In the genomic region with DNA sequence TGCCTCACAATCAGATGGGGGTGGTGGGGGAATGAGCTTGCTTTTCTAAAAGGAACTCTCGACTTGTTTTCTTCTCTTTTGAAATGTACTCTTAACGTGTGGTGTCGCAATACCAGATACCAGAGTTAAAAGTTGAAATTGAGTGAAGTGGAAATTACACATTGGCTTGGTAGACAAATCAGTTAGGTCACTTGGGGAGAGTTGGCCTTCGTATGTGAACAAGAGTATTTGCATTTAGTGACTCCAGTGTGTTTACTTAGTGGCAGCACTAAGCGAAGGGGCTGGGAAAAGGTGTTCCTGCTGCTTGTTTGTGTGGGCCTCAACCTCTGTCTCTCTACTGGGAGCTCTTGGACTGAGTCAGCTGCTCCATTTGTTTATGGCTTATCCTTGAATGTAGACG, we compare ENCODE assay signal across 9 mouse cellular contexts. TPM values are rescaled to one million over a fixed set of nuclear protein-coding genes. Genes with fewer than 3 reads are reported as not detected.
DNase-seq lines count a peak whose midpoint lies in the region; ATAC-seq and TF ChIP-seq lines count a peak whose summit lies in the region.
"Had no signal": no experiment of that assay in that cellular context is flagged by ENCODE, and none has a peak within 500 bp of the region (broad histone marks: within the 10 kb centered on the region; RNA-seq: fewer than 3 reads in every experiment).

No protein-coding gene starts in this region.

- H3K4me1 ChIP-seq in bone marrow macrophage, adult 2 months (ENCODE audit: control insufficient read depth, insufficient read depth, low read length), result peaks cover 13% of the 10 kb centered on the region
- peaks cover 21% of the 10 kb centered on the region for H3K4me1 ChIP-seq in hindbrain, embryonic 13.5 days (replicated peaks)

- TF ChIP-seq CTCF in gastrocnemius, adult 2 months (IDR thresholded peaks at IDR 0.05), result no peak
- no peak for TF ChIP-seq CTCF in bone marrow macrophage, adult 2 months (IDR thresholded peaks at IDR 0.05; ENCODE audit: low read depth, low read length)

- H3K4me2 ChIP-seq in hindbrain, embryonic 13.5 days, result peak overlapping the region; percentile 67

- H3K27ac ChIP-seq in gastrocnemius, adult 2 months, result peak overlapping the region; percentile 95
- peak overlapping the region; percentile 51 for H3K27ac ChIP-seq in bone marrow macrophage, adult 2 months (ENCODE audit: insufficient read depth, low read depth, low read length)
- no peak overlapping the region for H3K27ac ChIP-seq in hindbrain, embryonic 13.5 days

- no peaks in the 10 kb centered on the region for H3K27me3 ChIP-seq in hindbrain, embryonic 13.5 days

- peak overlapping the region; percentile 93 for H3K4me3 ChIP-seq in gastrocnemius, adult 2 months
- peak overlapping the region; percentile 95 for H3K4me3 ChIP-seq in bone marrow macrophage, adult 2 months (ENCODE audit: insufficient read depth, low read length)
- H3K4me3 ChIP-seq in hindbrain, embryonic 13.5 days, result peak overlapping the region; percentile 96

- H3K9ac ChIP-seq in hindbrain, embryonic 13.5 days, result peak overlapping the region; percentile 94

- no peak for ATAC-seq in hindbrain, embryonic 13.5 days (ENCODE audit: low FRiP score)

- no peak for DNase-seq in gastrocnemius, adult 2 months
- DNase-seq in gastrocnemius, postnatal 10 days, result no peak
- DNase-seq in lung, postnatal 14 days, result peak; percentile 26
- no peak for DNase-seq in testis, postnatal 10 days (ENCODE audit: low spot score)
- no peak for DNase-seq in layer of hippocampus, adult 9-11 months
- DNase-seq in right cerebral cortex, postnatal 10 days (ENCODE audit: low spot score in 2 of 2), result no peak

- no peak for TF ChIP-seq POLR2A in bone marrow macrophage, adult 2 months (IDR thresholded peaks at IDR 0.05; ENCODE audit: borderline replicate concordance, low read depth, low read length)

- intact Hi-C loops in gastrocnemius, adult 2 months (cut with DNase I), result no loop called here

- no peaks in the 10 kb centered on the region for H3K36me3 ChIP-seq in hindbrain, embryonic 13.5 days

- no peaks in the 10 kb centered on the region for H3K9me3 ChIP-seq in hindbrain, embryonic 13.5 days

- WGBS in hindbrain, embryonic 13.5 days, result 31% methylated on average over 6 of the region's 6 CpGs

RNA-seq across cellular contexts. Expression of gene D230025D16Rik, which starts 1.0 kb away (rescaled TPM):
- 10 to 100 TPM; 28.1 to 33.1 TPM for total RNA-seq in gastrocnemius, adult 2 months (2021)
- 10 to 100 TPM; 16.1 to 18.4 TPM for total RNA-seq in gastrocnemius, postnatal 10 days (2021)
- polyA plus RNA-seq in bone marrow macrophage, adult 2 months (2012; ENCODE audit: insufficient read depth, insufficient read length, missing spikeins), result 24.5 and 27.8 TPM in 2 replicates
- 27.4 and 29.5 TPM in 2 replicates for polyA plus RNA-seq in hindbrain, embryonic 13.5 days (2015; fragmentation: Nextera tagmentation; extraction: Ambion mirVana)

RNA-seq across cellular contexts. Expression of gene B3gnt9, which starts 29.0 kb away (rescaled TPM):
- total RNA-seq in gastrocnemius, adult 2 months (2021), result 1 to 10 TPM; 1.8 to 3.5 TPM
- total RNA-seq in gastrocnemius, postnatal 10 days (2021), result 1 to 10 TPM; 8.6 to 9.9 TPM
- polyA plus RNA-seq in bone marrow macrophage, adult 2 months (2012; ENCODE audit: insufficient read depth, insufficient read length, missing spikeins), result 1.1 and 1.6 TPM in 2 replicates
- polyA plus RNA-seq in hindbrain, embryonic 13.5 days (2015; fragmentation: Nextera tagmentation; extraction: Ambion mirVana), result 6.2 and 6.7 TPM in 2 replicates

RNA-seq across cellular contexts. Expression of gene Tradd, which starts 38.5 kb away (rescaled TPM):
- total RNA-seq in gastrocnemius, adult 2 months (2021), result 1 to 10 TPM; 2.4 to 2.9 TPM
- 1 to 10 TPM; 3.3 to 4.4 TPM for total RNA-seq in gastrocnemius, postnatal 10 days (2021)
- polyA plus RNA-seq in bone marrow macrophage, adult 2 months (2012; ENCODE audit: insufficient read depth, insufficient read length, missing spikeins), result 23.6 and 26.2 TPM in 2 replicates
- 19.9 and 21.1 TPM in 2 replicates for polyA plus RNA-seq in hindbrain, embryonic 13.5 days (2015; fragmentation: Nextera tagmentation; extraction: Ambion mirVana)

RNA-seq across cellular contexts. Expression of gene Fbxl8, which starts 38.5 kb away (rescaled TPM):
- 1 to 10 TPM; 1.0 to 1.1 TPM for total RNA-seq in gastrocnemius, adult 2 months (2021)
- total RNA-seq in gastrocnemius, postnatal 10 days (2021), result 1 to 10 TPM in 1 of 2 experiments, under 1 TPM in 1; 0.85 to 1.6 TPM
- polyA plus RNA-seq in bone marrow macrophage, adult 2 months (2012; ENCODE audit: insufficient read depth, insufficient read length, missing spikeins), result 6.5 and 6.8 TPM in 2 replicates
- polyA plus RNA-seq in hindbrain, embryonic 13.5 days (2015; fragmentation: Nextera tagmentation; extraction: Ambion mirVana), result 1.1 and 1.2 TPM in 2 replicates

RNA-seq across cellular contexts. Expression of gene Hsf4, which starts 43.7 kb away (rescaled TPM):
- total RNA-seq in gastrocnemius, adult 2 months (2021), result 1 to 10 TPM; 6.1 to 8.4 TPM
- total RNA-seq in gastrocnemius, postnatal 10 days (2021), result under 1 TPM; 0.42 to 0.70 TPM
- polyA plus RNA-seq in bone marrow macrophage, adult 2 months (2012; ENCODE audit: insufficient read depth, insufficient read length, missing spikeins), result 4.7 and 5.0 TPM in 2 replicates
- polyA plus RNA-seq in hindbrain, embryonic 13.5 days (2015; fragmentation: Nextera tagmentation; extraction: Ambion mirVana), result 0.27 and 0.44 TPM in 2 replicates
- total RNA-seq: neutrophil, adult 5-6 weeks had no signal
